Mouse (Mus musculus) small intestine, adult 2 months (tissue): ENCODE data around the gene Ddx51.

Experiments used
- CTCF ChIP-seq: fragments of 200-500 bp; IDR thresholded peaks from 2 replicates; pipeline ENCODE4 v1.5.1; 2012; ENCODE audit warnings: low read depth, mild to moderate bottlenecking, control low read depth, inconsistent platforms, low read length, moderate library complexity, mixed read lengths; ENCODE audit not compliant: insufficient replicate concordance, insufficient read length; ENCODE audit errors: extremely low read depth
- POLR2A ChIP-seq: fragments of 200-500 bp; IDR thresholded peaks from 2 replicates; pipeline ENCODE4 v1.6.1; 2012; ENCODE audit warnings: low read depth, mild to moderate bottlenecking, control low read depth, inconsistent platforms, low read length, moderate library complexity

- TF ChIP-seq CTCF = no peak
- no peak for TF ChIP-seq POLR2A
Measured at GRCm38 (mm10) chr5:110698617-110699016, 45.4 kb downstream of the Ddx51 start.
